In genomic region chr2:127446847-127447246, GRCm38 (mm10) we compare ENCODE assay signal across 19 mouse cellular contexts. TPM values are rescaled to one million over a fixed set of nuclear protein-coding genes. Genes with fewer than 3 reads are reported as not detected.
"Had no signal": no experiment of that assay in that cellular context is flagged by ENCODE, and none has a peak within 500 bp of the region (broad histone marks: within the 10 kb centered on the region; RNA-seq: fewer than 3 reads in every experiment).

No protein-coding gene starts in this region.

- H3K36me3 ChIP-seq: intestine, embryonic 15.5 days; limb, embryonic 10.5 days; limb, embryonic 13.5 days; midbrain, embryonic 12.5 days; midbrain, embryonic 15.5 days; neural tube, embryonic 12.5 days had no signal

- H3K27ac ChIP-seq: intestine, embryonic 15.5 days; limb, embryonic 10.5 days; limb, embryonic 13.5 days; macrophage; midbrain, embryonic 12.5 days; midbrain, embryonic 15.5 days; neural tube, embryonic 12.5 days; stomach, postnatal 0 days had no signal

- H3K9me3 ChIP-seq: intestine, embryonic 15.5 days; limb, embryonic 10.5 days; limb, embryonic 13.5 days; midbrain, embryonic 12.5 days; midbrain, embryonic 15.5 days; neural tube, embryonic 12.5 days had no signal

- H3K27me3 ChIP-seq: intestine, embryonic 15.5 days; midbrain, embryonic 15.5 days had no signal

- H3K4me2 ChIP-seq: intestine, embryonic 15.5 days; limb, embryonic 13.5 days; lung, embryonic 14.5 days; midbrain, embryonic 12.5 days; midbrain, embryonic 15.5 days; neural tube, embryonic 12.5 days had no signal

- ATAC-seq: intestine, embryonic 15.5 days; lung, postnatal 0 days; midbrain, embryonic 15.5 days had no signal

- DNase-seq: kidney, adult 18-20 months; kidney, adult 9 months; kidney, postnatal 14 days; kidney, postnatal 4 days; layer of hippocampus, adult 9-11 months; lung, embryonic 14.5 days; retina, postnatal 1 day; thymus, postnatal 25 days had no signal

- H3K4me3 ChIP-seq: intestine, embryonic 15.5 days; limb, embryonic 10.5 days; limb, embryonic 13.5 days; midbrain, embryonic 12.5 days; midbrain, embryonic 15.5 days; neural tube, embryonic 12.5 days had no signal

- H3K9ac ChIP-seq: intestine, embryonic 15.5 days; limb, embryonic 13.5 days; lung, embryonic 14.5 days; midbrain, embryonic 12.5 days; midbrain, embryonic 15.5 days; neural tube, embryonic 12.5 days had no signal

RNA-seq across cellular contexts. Expression of gene Gpat2, which starts 21.8 kb away (rescaled TPM):
- total RNA-seq: neutrophil, adult 5-6 weeks had no signal
- polyA plus RNA-seq: macrophage; midbrain, embryonic 12.5 days; stomach, embryonic 14.5 days had no signal
